Mouse (Mus musculus) right cerebral cortex, postnatal 14 days (tissue): ENCODE measurements around the gene Gm21680.
"Not testable (repeated sequence)": the region's sequence is repeated elsewhere in the genome, so short reads cannot be mapped to it uniquely, and the experiment has no call there.

Experiments
- DNase-seq: peaks from one replicate; pipeline ENCODE4 v3.0.0; 2022

Gene Gm21680

GRCm38 (mm10) chr5:25972563-25972962, at the start of gene Gm21680:
TSS of gene Gm21680 (minus strand) at chr5:25972663.
- not testable (repeated sequence) for DNase-seq

GRCm38 (mm10) chr5:26007697-26008096, 35.2 kb upstream of the Gm21680 start:
- not testable (repeated sequence) for DNase-seq

GRCm38 (mm10) chr5:26006937-26007695, 34.7 kb upstream of the Gm21680 start:
- DNase-seq, result peak; percentile 21

DNA sequence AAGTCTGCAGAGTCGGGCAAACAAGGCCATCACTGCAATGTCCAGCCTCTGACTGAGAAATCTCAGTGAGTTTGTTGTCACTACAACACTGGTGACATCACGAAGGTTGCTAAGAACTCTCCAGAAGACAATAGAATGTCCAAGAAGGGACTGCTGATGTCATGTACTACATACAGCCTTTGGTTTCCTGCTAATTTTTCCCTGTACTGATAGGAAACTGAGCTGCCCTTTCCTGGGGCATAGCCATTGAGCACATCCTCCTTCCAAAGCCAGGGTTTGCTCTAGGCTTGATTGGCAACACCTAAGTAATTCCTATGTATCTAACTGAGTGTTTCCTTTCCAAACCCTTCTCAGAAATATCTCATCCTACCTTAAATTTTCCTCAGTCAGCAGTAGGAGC, 32.2 kb upstream of the Gm21680 start, which contains the start of gene Gm1979:
Gm1979 (minus strand) TSS at position 101 of the 400 bp plus-strand sequence.
- DNase-seq, result not testable (repeated sequence)

- DNase-seq, result not testable (repeated sequence)
Measured at GRCm38 (mm10) chr5:25988550-25988949, 16.1 kb upstream of the Gm21680 start, which contains the start of gene Gm21698. TSS of gene Gm21698 (minus strand) at chr5:25988650.

GRCm38 (mm10) chr5:25957050-25957449, 15.4 kb downstream of the Gm21680 start:
- DNase-seq, result not testable (repeated sequence)

- DNase-seq, result not testable (repeated sequence)
Measured at GRCm38 (mm10) chr5:25956611-25957010, 15.9 kb downstream of the Gm21680 start.

GRCm38 (mm10) chr5:25954317-25954716, 18.1 kb downstream of the Gm21680 start, which contains the start of gene Gm21671:
TSS of gene Gm21671 (minus strand) at chr5:25954417.
- DNase-seq, result not testable (repeated sequence)

- DNase-seq, result not testable (repeated sequence)
Measured at GRCm38 (mm10) chr5:25945391-25945790, 27.1 kb downstream of the Gm21680 start.

- DNase-seq, result not testable (repeated sequence)
Measured at GRCm38 (mm10) chr5:25942281-25942680, 30.2 kb downstream of the Gm21680 start, which contains the start of gene Gm21663. TSS of gene Gm21663 (minus strand) at chr5:25942381.
